Mouse (Mus musculus): ENCODE measurements at regions not wholly inside any gene's neighbourhood (a gene's known extent, or its start where the extent isn't known, plus 50 kb on each side); places are given as distances from the start of the nearest gene placed in this dataset.
A peak's percentile ranks its signal among the peaks of the same experiment; 100 is the strongest.

DNA sequence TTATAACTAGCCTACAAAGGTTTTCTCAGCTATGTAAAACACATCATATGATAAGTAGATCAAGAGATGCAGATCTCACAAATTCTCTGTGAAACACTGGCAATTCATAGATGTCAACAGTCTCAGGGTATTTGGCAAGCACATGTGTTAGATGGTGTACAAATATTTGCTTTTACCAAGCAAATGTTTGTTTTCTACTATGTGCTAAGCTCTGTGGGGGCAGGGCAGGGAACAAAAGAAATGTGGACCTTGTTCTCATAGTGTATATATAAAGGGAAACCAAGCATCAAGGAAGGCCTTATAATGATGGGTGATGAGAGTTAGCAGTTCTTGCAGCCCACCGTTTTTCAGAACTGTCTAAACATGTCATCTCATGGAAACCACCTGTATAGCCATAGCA lies 438.2 kb upstream of the 4930550L24Rik start:
- H3K27ac ChIP-seq (ENCODE audit: control insufficient read depth, low read depth, low read length), result no peak overlapping the region
- no peak for DNase-seq (ENCODE audit: low read depth, low spot score)

DNA sequence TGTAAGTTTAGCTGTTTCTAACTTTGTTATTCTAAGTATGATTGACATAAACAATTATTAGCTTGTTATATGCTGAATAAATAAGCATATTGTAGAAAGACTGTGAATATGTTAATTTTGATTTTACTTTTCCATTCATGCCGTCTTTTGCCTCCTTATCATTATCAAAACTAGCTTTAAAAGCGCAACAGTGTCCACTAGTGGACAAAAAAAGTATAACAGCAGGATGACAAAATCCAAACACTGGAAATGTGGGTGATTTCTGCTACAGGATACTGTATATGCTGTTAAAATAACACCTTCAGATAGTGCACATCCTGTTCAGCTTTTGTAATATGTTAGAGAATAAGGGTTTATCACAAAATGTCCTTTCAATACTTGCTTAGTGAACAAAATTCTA lies 418.3 kb upstream of the 4930550L24Rik start:
- no peaks in the 10 kb centered on the region for H3K4me1 ChIP-seq (ENCODE audit: control insufficient read depth in 1 of 2, insufficient read depth in 2 of 2, low read length in 2 of 2)
- peak; percentile 20 for DNase-seq (ENCODE audit: low read depth, low spot score)
- H3K36me3 ChIP-seq (ENCODE audit: control insufficient read depth in 1 of 2, insufficient read depth in 2 of 2, low read length in 2 of 2), result no peaks in the 10 kb centered on the region
- H3K9me3 ChIP-seq (replicated peaks; ENCODE audit: insufficient read depth, low read length), result no peaks in the 10 kb centered on the region
- H3K27ac ChIP-seq (ENCODE audit: control insufficient read depth, low read depth, low read length), result no peak overlapping the region
- no peaks in the 10 kb centered on the region for H3K79me2 ChIP-seq (ENCODE audit: control insufficient read depth, insufficient read depth, low read length, poor library complexity)
- H3K9ac ChIP-seq (ENCODE audit: control insufficient read depth, low read depth, low read length, poor library complexity, severe bottlenecking), result no peak overlapping the region
- no peak overlapping the region for H3K4me3 ChIP-seq (ENCODE audit: control insufficient read depth in 1 of 2, insufficient read depth in 1 of 2, low read depth in 2 of 2, low read length in 2 of 2)
- no peaks in the 10 kb centered on the region for H3K27me3 ChIP-seq (ENCODE audit: control insufficient read depth in 1 of 2, insufficient read depth in 2 of 2, low read length in 2 of 2)
- TF ChIP-seq CTCF (IDR thresholded peaks at IDR 0.05 in 2 of 3, conservative IDR thresholded peaks at IDR 0.05 in 1 of 3; ENCODE audit: control insufficient read depth in 1 of 3, insufficient read depth in 1 of 3, low read depth in 2 of 3, low read length in 3 of 3, poor library complexity in 1 of 3, severe bottlenecking in 1 of 3) (peak in 1 of 3 experiments; percentile 53; a peak in 3 of 6 replicates), SMC3 (IDR thresholded peaks at IDR 0.05; ENCODE audit: low read depth, low read length) (peak; percentile 45; the same call in 1 of the 2 replicates), RAD21 (IDR thresholded peaks at IDR 0.05; ENCODE audit: low read depth, low read length) (peak; percentile 57), BHLHE40 (IDR thresholded peaks at IDR 0.05; ENCODE audit: borderline replicate concordance, low read depth, low read length) (no peak), ZC3H11A (IDR thresholded peaks at IDR 0.05; ENCODE audit: low read depth, low read length) (peak; percentile 13; the same call in 1 of the 2 replicates), ZKSCAN1 (IDR thresholded peaks at IDR 0.05; ENCODE audit: low read depth, low read length) (no peak)

More for the DNA sequence above, 438.2 kb upstream of the 4930550L24Rik start:
- Histone ChIP-seq H3K4me3 (ENCODE audit: control insufficient read depth in 1 of 2, insufficient read depth in 1 of 2, low read depth in 2 of 2, low read length in 2 of 2) (no peak overlapping the region), H3K27me3 (ENCODE audit: control insufficient read depth in 1 of 2, insufficient read depth in 2 of 2, low read length in 2 of 2) (no peaks in the 10 kb centered on the region), H3K79me2 (ENCODE audit: control insufficient read depth, insufficient read depth, low read length, poor library complexity) (no peaks in the 10 kb centered on the region), H3K36me3 (ENCODE audit: control insufficient read depth in 1 of 2, insufficient read depth in 2 of 2, low read length in 2 of 2) (no peaks in the 10 kb centered on the region), H3K9ac (ENCODE audit: control insufficient read depth, low read depth, low read length, poor library complexity, severe bottlenecking) (no peak overlapping the region), H3K9me3 (replicated peaks; ENCODE audit: insufficient read depth, low read length) (no peaks in the 10 kb centered on the region), H3K4me1 (ENCODE audit: control insufficient read depth in 1 of 2, insufficient read depth in 2 of 2, low read length in 2 of 2) (no peaks in the 10 kb centered on the region)
- no peak for TF ChIP-seq GATA1 (IDR thresholded peaks at IDR 0.05; ENCODE audit: low read depth, low read length)
- TF ChIP-seq E2F4 (IDR thresholded peaks at IDR 0.05; ENCODE audit: borderline replicate concordance, low read depth, low read length), result no peak
- TF ChIP-seq CTCF (IDR thresholded peaks at IDR 0.05 in 2 of 3, conservative IDR thresholded peaks at IDR 0.05 in 1 of 3; ENCODE audit: control insufficient read depth in 1 of 3, insufficient read depth in 1 of 3, low read depth in 2 of 3, low read length in 3 of 3, poor library complexity in 1 of 3, severe bottlenecking in 1 of 3), result no peak
- TF ChIP-seq RCOR1 (IDR thresholded peaks at IDR 0.05; ENCODE audit: low read depth, low read length), result no peak
- no peak for TF ChIP-seq CHD1 (IDR thresholded peaks at IDR 0.05; ENCODE audit: low read depth, low read length)
- no peak for TF ChIP-seq MXI1 (IDR thresholded peaks at IDR 0.05; ENCODE audit: low read depth, low read length)
- TF ChIP-seq MYC (IDR thresholded peaks at IDR 0.05; ENCODE audit: low read depth, low read length), result no peak
- no peak for TF ChIP-seq POLR2A (IDR thresholded peaks at IDR 0.05; ENCODE audit: control insufficient read depth in 1 of 2, insufficient read depth in 1 of 2, low read depth in 1 of 2, low read length in 2 of 2, poor library complexity in 1 of 2)
- no peak for TF ChIP-seq ZNF384 (IDR thresholded peaks at IDR 0.05; ENCODE audit: low read depth, low read length)
- TF ChIP-seq EP300 (IDR thresholded peaks at IDR 0.05; ENCODE audit: low read depth in 1 of 2, low read length in 2 of 2), result no peak
- TF ChIP-seq RAD21 (IDR thresholded peaks at IDR 0.05; ENCODE audit: low read depth, low read length), result no peak
- no peak for TF ChIP-seq GABPA (IDR thresholded peaks at IDR 0.05; ENCODE audit: low read depth, low read length)
- TF ChIP-seq ZKSCAN1 (IDR thresholded peaks at IDR 0.05; ENCODE audit: low read depth, low read length), result no peak
- TF ChIP-seq KAT2A (conservative IDR thresholded peaks at IDR 0.05; ENCODE audit: low read depth, low read length), result no peak
- TF ChIP-seq TAL1 (IDR thresholded peaks at IDR 0.05; ENCODE audit: low read length), result no peak

Measured in MEL (cell line).